Mouse (Mus musculus): ENCODE data around the gene H2afv.
A peak's percentile ranks its signal among the peaks of the same experiment; 100 is the strongest.
"Not testable (repeated sequence)": the region's sequence is repeated elsewhere in the genome, so short reads cannot be mapped to it uniquely, and the experiment has no call there.

Gene H2afv

GRCm38 (mm10) chr11:6413264-6413663, 31.0 kb downstream of the H2afv start:
- DNase-seq = no peak

DNA sequence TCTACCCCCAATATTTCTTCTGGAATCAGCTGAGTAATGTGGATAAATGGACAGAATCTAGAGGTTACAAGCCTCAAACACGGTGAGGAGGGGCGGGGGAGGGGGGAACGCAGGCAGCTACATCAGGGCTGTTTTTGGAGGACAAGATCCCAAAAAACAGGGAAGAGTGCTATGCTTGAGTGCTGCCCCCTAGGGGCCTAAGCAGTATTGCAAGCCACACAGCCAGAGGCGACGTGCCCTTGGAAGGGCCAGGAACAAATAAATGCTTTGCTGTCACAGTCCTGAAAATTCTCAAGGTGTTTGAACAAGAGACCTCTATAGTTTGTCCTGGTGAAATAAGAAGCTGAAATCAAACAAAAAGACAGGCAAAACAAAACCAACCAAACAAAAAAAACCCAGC, 32.6 kb downstream of the H2afv start:
- peak; percentile 87 for DNase-seq

GRCm38 (mm10) chr11:6410755-6411154, 33.5 kb downstream of the H2afv start:
- DNase-seq = not testable (repeated sequence)

DNA sequence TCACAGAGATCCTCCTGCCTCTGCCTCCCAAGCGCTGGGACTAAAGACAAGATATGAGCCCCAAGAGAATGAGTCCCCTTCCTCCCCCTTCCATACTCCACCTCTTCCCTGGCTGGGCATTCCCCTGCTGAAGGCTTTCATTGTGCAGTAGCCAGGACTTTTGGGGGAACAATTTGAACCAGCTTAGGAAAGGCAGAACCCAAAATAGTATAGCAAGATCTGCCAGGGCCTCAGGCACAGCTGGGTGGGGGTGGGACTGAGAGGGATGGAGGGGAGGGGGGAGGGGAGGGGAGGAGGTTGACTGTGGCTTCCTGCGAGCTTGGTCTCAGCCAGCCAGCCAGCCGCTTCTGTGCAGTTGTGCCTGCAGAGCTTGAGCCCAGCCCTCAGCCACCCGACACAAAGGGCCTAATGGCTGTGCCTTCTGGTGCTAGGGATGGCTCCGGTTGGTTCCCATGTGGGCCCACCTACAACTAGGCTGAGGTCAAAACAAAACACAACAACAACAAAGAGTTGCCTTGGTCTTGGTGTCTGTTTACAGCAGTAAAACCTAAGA, 34.1 kb downstream of the H2afv start:
- DNase-seq = no peak

GRCm38 (mm10) chr11:6407162-6407621, 37.1 kb downstream of the H2afv start:
- DNase-seq = no peak

- DNase-seq = peak; percentile 89
Observed at GRCm38 (mm10) chr11:6406251-6407161, 37.7 kb downstream of the H2afv start.

DNA sequence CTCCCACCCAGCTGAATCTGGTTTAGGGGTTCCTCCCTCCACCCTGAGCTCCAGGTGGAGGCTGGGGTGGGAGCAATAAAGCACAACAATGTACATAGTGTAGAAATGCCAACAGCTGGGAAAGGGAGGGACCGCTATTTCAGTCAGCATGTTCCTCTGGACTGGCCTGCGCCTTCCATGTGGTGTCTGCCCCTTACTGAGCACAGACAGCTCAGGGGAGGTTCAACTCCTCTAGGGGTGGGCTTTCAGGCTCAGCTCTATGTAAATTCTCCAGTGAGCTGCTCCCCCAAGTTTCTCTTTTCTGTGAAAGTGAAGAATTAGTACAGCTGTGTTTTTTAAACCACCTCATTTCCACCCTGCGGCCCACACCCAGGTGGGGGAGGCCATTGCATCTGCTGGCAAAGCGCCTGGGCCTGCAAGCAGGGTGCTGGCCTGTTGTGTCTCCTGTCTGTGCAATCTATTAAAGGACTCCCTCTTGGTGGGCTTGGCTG, 38.6 kb downstream of the H2afv start:
- DNase-seq = peak; percentile 54

DNA sequence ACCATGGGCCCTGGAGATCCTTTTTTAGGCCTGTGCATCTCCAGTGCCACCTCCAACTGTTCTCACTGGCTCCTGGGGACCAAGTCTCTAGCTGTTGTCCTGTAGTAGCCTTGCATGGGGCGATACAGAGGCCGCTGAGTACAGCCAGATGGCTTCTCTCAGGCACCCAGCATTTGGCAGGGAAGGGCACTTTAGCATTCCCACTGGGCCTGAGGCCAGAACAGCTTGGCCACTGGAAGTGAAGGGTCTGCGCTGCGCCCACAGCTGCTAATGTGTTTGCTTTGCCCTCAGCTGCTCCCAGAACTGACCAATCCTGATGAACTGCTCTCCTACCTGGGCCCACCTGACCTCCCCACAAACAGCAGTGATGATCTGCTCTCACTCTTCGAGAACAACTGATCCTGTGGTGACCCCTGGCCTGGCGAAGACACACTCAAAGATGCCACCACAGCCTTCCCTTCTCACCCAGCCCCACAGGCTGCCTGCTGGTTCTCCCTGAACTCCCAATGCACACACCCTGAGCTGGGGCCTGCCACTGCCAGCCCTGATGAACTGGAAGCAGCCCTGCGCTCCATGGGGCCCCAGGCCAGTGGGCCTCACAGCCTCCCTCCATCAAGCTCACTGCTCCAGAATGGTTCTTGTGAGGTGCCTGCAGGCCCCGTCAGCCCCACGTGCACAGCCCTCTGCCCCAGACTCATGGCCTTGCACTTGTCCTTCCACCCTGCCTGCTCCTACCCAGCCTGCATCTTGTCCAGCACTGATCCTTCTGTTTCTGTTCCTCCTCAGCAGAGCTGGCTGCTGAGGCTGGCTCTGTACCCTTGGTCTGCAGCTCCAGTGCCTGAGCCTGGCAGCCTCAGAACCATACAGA, 39.3 kb downstream of the H2afv start:
- no peak for DNase-seq

- DNase-seq = no peak
Observed at GRCm38 (mm10) chr11:6403830-6404405, 40.3 kb downstream of the H2afv start.

DNA sequence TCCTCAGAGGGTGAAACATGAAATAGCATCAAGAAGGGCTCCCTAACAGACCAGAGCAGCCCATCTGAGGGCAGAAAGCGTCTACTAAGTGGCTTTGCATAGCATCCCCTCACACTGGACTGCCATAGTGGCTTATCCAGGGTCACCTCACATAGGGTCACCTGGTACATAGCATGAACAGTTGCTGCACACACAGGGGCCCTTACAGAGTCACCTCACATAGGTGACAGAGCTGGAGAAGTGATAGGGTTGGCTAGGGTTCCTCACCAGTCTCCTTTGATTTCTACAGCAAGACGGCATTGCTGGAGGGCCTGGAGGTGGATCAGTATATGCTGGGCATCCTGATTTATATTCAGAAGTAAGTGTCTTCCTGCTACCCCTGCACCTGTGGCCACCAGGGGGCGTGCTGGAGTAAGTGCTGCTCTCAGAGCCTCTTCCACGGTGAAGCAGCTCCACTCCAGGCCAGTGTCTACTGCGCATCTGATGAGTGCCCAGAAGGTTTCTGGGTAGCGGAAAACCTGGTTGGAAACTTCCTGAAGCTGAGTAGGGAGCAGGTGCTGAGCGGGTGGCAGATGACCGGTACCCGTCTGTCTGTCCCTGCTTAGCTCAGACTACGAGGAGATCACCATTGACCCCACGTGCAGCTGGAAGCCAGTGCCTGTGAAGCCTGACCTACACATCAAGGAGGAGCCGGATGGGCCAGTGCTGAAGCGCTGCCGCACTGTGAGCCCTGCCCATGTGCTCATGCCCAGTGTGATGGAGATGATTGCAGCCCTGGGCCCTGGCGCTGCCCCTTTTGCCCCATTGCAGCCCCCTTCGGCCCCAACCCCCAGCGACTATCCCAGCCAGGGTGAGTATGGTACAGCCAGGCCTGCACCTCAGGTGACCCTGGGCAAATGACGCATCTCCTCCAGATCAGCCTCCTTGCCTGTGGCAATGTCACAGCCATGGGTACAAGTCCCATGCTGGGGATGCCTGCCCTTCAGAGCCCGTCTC, 41.4 kb downstream of the H2afv start:
- peak; percentile 78 for DNase-seq

- peak; percentile 4 for DNase-seq
Observed at GRCm38 (mm10) chr11:6398141-6398540, 46.1 kb downstream of the H2afv start.

GRCm38 (mm10) chr11:6395565-6395964, 48.7 kb downstream of the H2afv start:
- DNase-seq = peak; percentile 8

GRCm38 (mm10) chr11:6393866-6394265, 50.4 kb downstream of the H2afv start:
- no peak for DNase-seq

DNA sequence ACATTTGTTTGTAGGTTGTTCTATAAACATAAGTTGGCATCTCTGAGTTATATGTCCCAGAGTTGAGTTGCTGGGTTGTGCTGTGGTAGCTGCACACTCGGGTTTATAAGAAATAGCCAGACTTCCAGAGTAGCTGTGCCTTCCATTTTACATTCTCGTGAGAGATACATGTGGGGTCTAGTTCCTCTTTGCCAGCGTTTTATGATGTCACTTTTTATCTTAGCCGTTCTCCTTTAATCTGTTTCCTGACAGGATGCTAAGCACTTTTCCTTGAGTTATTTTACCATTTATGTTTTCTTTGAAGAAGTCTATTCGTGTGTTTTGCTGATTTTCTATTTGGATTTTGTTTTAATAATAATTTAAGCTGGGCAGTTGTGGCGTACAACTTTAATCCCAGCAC, 51.4 kb downstream of the H2afv start:
- no peak for DNase-seq

- DNase-seq = no peak
Observed at GRCm38 (mm10) chr11:6391516-6392276, 52.5 kb downstream of the H2afv start.

DNA sequence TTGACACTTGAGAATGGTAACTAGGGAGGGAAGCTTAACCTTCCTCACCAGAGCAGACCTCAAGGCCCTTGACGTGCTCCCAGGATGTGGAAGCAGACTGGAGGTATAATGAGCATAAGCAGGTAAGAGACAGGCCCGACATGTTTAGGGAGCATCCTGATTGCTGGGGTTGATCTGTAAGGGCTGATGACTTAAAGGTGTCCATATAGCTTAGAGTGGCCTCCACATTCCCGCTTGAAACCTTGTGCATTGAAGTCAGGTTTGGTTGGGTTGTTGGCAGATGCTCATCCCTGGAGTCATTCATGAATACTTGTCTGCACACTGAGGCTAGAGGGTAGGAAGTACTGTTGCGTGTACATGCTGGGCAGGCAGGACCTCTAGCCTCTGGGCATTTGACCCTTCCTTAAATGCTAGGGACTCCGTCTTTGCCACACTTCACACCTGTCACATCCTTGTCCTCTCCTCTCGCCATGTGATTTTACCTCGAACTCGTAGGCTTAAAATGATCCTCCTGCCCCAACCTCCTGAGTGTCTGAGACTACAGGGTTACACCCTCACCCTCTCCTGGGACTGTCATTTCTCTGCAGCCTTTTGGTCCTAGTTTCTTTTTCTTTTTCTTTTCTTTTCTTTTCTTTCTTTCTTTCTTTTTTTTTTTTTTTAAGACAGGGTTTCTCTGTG, 53.7 kb downstream of the H2afv start:
- DNase-seq = peak; percentile 4

DNA sequence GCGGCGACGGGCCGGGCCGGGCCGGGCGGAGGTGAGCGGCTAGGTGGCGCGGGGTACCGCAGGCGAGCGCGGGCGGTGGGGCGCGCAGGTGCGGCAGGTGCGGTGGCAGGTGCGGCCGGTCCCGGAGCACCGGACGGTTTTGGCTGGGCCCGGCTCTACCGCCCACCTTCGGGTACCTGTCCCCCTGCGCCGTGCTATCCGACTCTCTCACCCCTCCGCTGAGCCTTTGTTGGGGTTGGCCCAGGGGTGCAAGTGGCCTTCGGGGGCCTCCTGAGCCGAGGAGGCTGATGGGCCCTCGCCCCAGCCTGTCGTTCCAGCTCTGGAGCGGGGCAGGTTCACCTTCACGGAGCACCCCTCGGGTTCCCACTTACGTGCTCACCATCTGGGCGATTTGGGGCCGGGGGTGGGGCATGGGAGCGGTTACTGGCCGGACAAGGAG, 54.7 kb downstream of the H2afv start:
- no peak for DNase-seq

- peak; percentile 95 for DNase-seq
Observed at GRCm38 (mm10) chr11:6388726-6389413, 55.4 kb downstream of the H2afv start, which contains the start of gene Zmiz2. Zmiz2 (plus strand) TSS chr11:6389074.

GRCm38 (mm10) chr11:6388126-6388725, 56.0 kb downstream of the H2afv start:
- DNase-seq = peak; percentile 42
